Mouse (Mus musculus) adrenal gland, adult 18-20 months (tissue): ENCODE results near the gene Ric1. TPM values are rescaled to one million over a fixed set of nuclear protein-coding genes. Genes with fewer than 3 reads are reported as not detected.

Experiments used
- total RNA-seq, 2 experiments: library from RNA; stranded (reverse); gene quantifications; 1 replicate in 1 of 2; 2 replicates in 1 of 2; pipeline ENCODE4 v1.2.3; 2021

The Ric1 gene
- total RNA-seq, 2 experiments from 2014 or later = 30.2 to 34.3 TPM

Other genes with a start within 250 kb of the Ric1 start
- 1 to 10 TPM in 1 of 2 experiments, under 1 TPM in 1; 0.76 to 1.5 TPM for gene Insl6, start 196.9 kb upstream of the Ric1 start, total RNA-seq
- not detected for gene Rln1, start 187.6 kb upstream of the Ric1 start, total RNA-seq
- 10 to 100 TPM; 47.6 to 49.4 TPM for gene Plgrkt, start 154.9 kb upstream of the Ric1 start, total RNA-seq
- 1 to 10 TPM; 4.7 to 5.1 TPM for gene Cd274, start 154.8 kb upstream of the Ric1 start, total RNA-seq
- not detected for gene Pdcd1lg2, start 111.4 kb upstream of the Ric1 start, total RNA-seq
- 10 to 100 TPM; 55.5 to 62.7 TPM for gene Ermp1, start 126.1 kb downstream of the Ric1 start, total RNA-seq
- not detected for gene Mlana, start 175.5 kb downstream of the Ric1 start, total RNA-seq